Comparison of ENCODE assay signal across 27 mouse cellular contexts in genomic region chr2:105709126-105709525, GRCm38 (mm10). TPM values are rescaled to one million over a fixed set of nuclear protein-coding genes. Genes with fewer than 3 reads are reported as not detected.
DNase-seq lines count a peak whose midpoint lies in the region; ATAC-seq lines count a peak whose summit lies in the region.
"Had no signal": no experiment of that assay in that cellular context is flagged by ENCODE, and none has a peak within 500 bp of the region (broad histone marks: within the 10 kb centered on the region; RNA-seq: fewer than 3 reads in every experiment).

No protein-coding gene starts in this region.

- H3K9me3 ChIP-seq in embryonic facial prominence, embryonic 14.5 days (ENCODE audit: control insufficient read depth, low read length): no peaks in the 10 kb centered on the region
- no peaks in the 10 kb centered on the region for H3K9me3 ChIP-seq in embryonic facial prominence, embryonic 10.5 days
- no peaks in the 10 kb centered on the region for H3K9me3 ChIP-seq in midbrain, embryonic 14.5 days (ENCODE audit: control insufficient read depth, low read length)
- no peaks in the 10 kb centered on the region for H3K9me3 ChIP-seq in midbrain, embryonic 13.5 days
- H3K9me3 ChIP-seq: hindbrain, embryonic 13.5 days; limb, embryonic 13.5 days; neural tube, embryonic 15.5 days; stomach, embryonic 15.5 days had no signal

- H3K4me1 ChIP-seq in embryonic facial prominence, embryonic 14.5 days (ENCODE audit: control insufficient read depth, insufficient read depth, low read length): no peaks in the 10 kb centered on the region
- no peaks in the 10 kb centered on the region for H3K4me1 ChIP-seq in embryonic facial prominence, embryonic 10.5 days
- no peaks in the 10 kb centered on the region for H3K4me1 ChIP-seq in midbrain, embryonic 14.5 days (ENCODE audit: control insufficient read depth, insufficient read depth, low read length)
- no peaks in the 10 kb centered on the region for H3K4me1 ChIP-seq in midbrain, embryonic 13.5 days (replicated peaks)
- H3K4me1 ChIP-seq: neural tube, embryonic 15.5 days; stomach, embryonic 15.5 days had no signal

- 0 out of 2 replicates have a peak, but pooled peaks have one; percentile 33 for ATAC-seq in embryonic facial prominence, embryonic 14.5 days (ENCODE audit: low read depth)
- ATAC-seq in midbrain, embryonic 14.5 days (ENCODE audit: low FRiP score, low TSS enrichment): no peak
- no peak for ATAC-seq in midbrain, embryonic 13.5 days
- ATAC-seq in megakaryocyte progenitor cell, adult 5-6 weeks (replicated peaks; ENCODE audit: poor library complexity): 0 out of 2 replicates have a peak, but pooled peaks have one; percentile 44
- ATAC-seq: intestine, postnatal 0 days had no signal

- DNase-seq in embryonic facial prominence, embryonic 14.5 days (ENCODE audit: low spot score): peak; percentile 51
- no peak for DNase-seq in embryonic facial prominence, embryonic 10.5 days (ENCODE audit: low spot score)
- DNase-seq in midbrain, embryonic 14.5 days: peak; percentile 32
- peak; percentile 82 to 85 for DNase-seq in cerebellum, postnatal 10 days
- DNase-seq in frontal cortex, postnatal 10 days (ENCODE audit: low spot score in 2 of 2): no peak
- no peak for DNase-seq in kidney, adult 11 months
- DNase-seq: adrenal gland, adult 8-10 months; B cell, adult 2 months; gastrocnemius, postnatal 25 days; heart, adult 11 months; heart, postnatal 36 days; kidney, postnatal 14 days; lung, postnatal 4 days; right cerebral cortex, postnatal 25 days; thymus, postnatal 14 days had no signal

- no peaks in the 10 kb centered on the region for H3K36me3 ChIP-seq in embryonic facial prominence, embryonic 14.5 days (ENCODE audit: control insufficient read depth, insufficient read depth, low read length)
- no peaks in the 10 kb centered on the region for H3K36me3 ChIP-seq in embryonic facial prominence, embryonic 10.5 days (replicated peaks)
- H3K36me3 ChIP-seq in midbrain, embryonic 14.5 days (ENCODE audit: control insufficient read depth, insufficient read depth, low read length): no peaks in the 10 kb centered on the region
- H3K36me3 ChIP-seq in midbrain, embryonic 13.5 days: no peaks in the 10 kb centered on the region
- H3K36me3 ChIP-seq: hindbrain, embryonic 13.5 days; limb, embryonic 13.5 days; neural tube, embryonic 15.5 days; stomach, embryonic 15.5 days had no signal

- 73% methylated on average over 3 of the region's 3 CpGs for WGBS in embryonic facial prominence, embryonic 14.5 days
- WGBS in embryonic facial prominence, embryonic 10.5 days: 92% methylated on average over 3 of the region's 3 CpGs
- WGBS in midbrain, embryonic 14.5 days: 87% methylated on average over 3 of the region's 3 CpGs
- 79% methylated on average over 3 of the region's 3 CpGs for WGBS in midbrain, embryonic 13.5 days

- no peak overlapping the region for H3K9ac ChIP-seq in embryonic facial prominence, embryonic 14.5 days (ENCODE audit: low read depth, low read length)
- H3K9ac ChIP-seq in midbrain, embryonic 14.5 days (replicated peaks; ENCODE audit: low read length): no peak overlapping the region
- no peak overlapping the region for H3K9ac ChIP-seq in midbrain, embryonic 13.5 days (replicated peaks)
- H3K9ac ChIP-seq: hindbrain, embryonic 13.5 days; limb, embryonic 13.5 days; neural tube, embryonic 15.5 days; stomach, embryonic 15.5 days had no signal

- no peak overlapping the region for H3K4me2 ChIP-seq in embryonic facial prominence, embryonic 14.5 days (ENCODE audit: low read depth, low read length)
- H3K4me2 ChIP-seq in midbrain, embryonic 14.5 days (ENCODE audit: low read length): no peak overlapping the region
- H3K4me2 ChIP-seq in midbrain, embryonic 13.5 days (replicated peaks): no peak overlapping the region
- H3K4me2 ChIP-seq: heart, embryonic 11.5 days; hindbrain, embryonic 13.5 days; limb, embryonic 13.5 days; liver, embryonic 11.5 days; neural tube, embryonic 15.5 days; stomach, embryonic 15.5 days had no signal

- H3K4me3 ChIP-seq in embryonic facial prominence, embryonic 14.5 days (ENCODE audit: low read depth, low read length): no peak overlapping the region
- H3K4me3 ChIP-seq in embryonic facial prominence, embryonic 10.5 days: no peak overlapping the region
- no peak overlapping the region for H3K4me3 ChIP-seq in midbrain, embryonic 14.5 days (replicated peaks; ENCODE audit: low read depth, low read length)
- H3K4me3 ChIP-seq in midbrain, embryonic 13.5 days (replicated peaks): no peak overlapping the region
- H3K4me3 ChIP-seq: hindbrain, embryonic 13.5 days; limb, embryonic 13.5 days; neural tube, embryonic 15.5 days; stomach, embryonic 15.5 days had no signal

- no peak overlapping the region for H3K27ac ChIP-seq in embryonic facial prominence, embryonic 14.5 days (replicated peaks; ENCODE audit: low read depth, low read length)
- no peak overlapping the region for H3K27ac ChIP-seq in embryonic facial prominence, embryonic 10.5 days (replicated peaks)
- H3K27ac ChIP-seq in midbrain, embryonic 14.5 days (replicated peaks; ENCODE audit: low read depth, low read length): no peak overlapping the region
- H3K27ac ChIP-seq in midbrain, embryonic 13.5 days: no peak overlapping the region
- H3K27ac ChIP-seq: hindbrain, embryonic 13.5 days; limb, embryonic 13.5 days; neural tube, embryonic 15.5 days; stomach, embryonic 15.5 days had no signal

- H3K27me3 ChIP-seq in embryonic facial prominence, embryonic 14.5 days (replicated peaks; ENCODE audit: control insufficient read depth, insufficient read depth, low read length): no peaks in the 10 kb centered on the region
- no peaks in the 10 kb centered on the region for H3K27me3 ChIP-seq in embryonic facial prominence, embryonic 10.5 days (replicated peaks; ENCODE audit: low read depth, poor library complexity, severe bottlenecking)
- H3K27me3 ChIP-seq in midbrain, embryonic 14.5 days (ENCODE audit: control insufficient read depth, insufficient read depth, low read length): 0 out of 2 replicates have a peak, but pooled peaks cover 4% of the 10 kb centered on the region
- H3K27me3 ChIP-seq in midbrain, embryonic 13.5 days: peaks cover 16% of the 10 kb centered on the region; the same call in 1 of the 2 replicates
- H3K27me3 ChIP-seq: hindbrain, embryonic 13.5 days; limb, embryonic 13.5 days; neural tube, embryonic 15.5 days; stomach, embryonic 15.5 days had no signal

RNA-seq across cellular contexts. Expression of gene Pax6, which starts 40.4 kb away (rescaled TPM):
- polyA plus RNA-seq in embryonic facial prominence, embryonic 14.5 days (2014; fragmentation: Nextera tagmentation; extraction: Ambion mirVana): 1.8 and 2.6 TPM in 2 replicates
- 13.0 and 22.3 TPM in 2 replicates for polyA plus RNA-seq in embryonic facial prominence, embryonic 10.5 days (2016; fragmentation: Nextera tagmentation; extraction: Ambion mirVana)
- polyA plus RNA-seq in midbrain, embryonic 14.5 days (2014; fragmentation: Nextera tagmentation; extraction: Ambion mirVana): 20.7 and 22.9 TPM in 2 replicates
- polyA plus RNA-seq in midbrain, embryonic 13.5 days (2015; fragmentation: Nextera tagmentation; extraction: Ambion mirVana): 39.9 and 40.9 TPM in 2 replicates
- not detected in 2 replicates for total RNA-seq in megakaryocyte progenitor cell, adult 5-6 weeks (2015)
- total RNA-seq in megakaryocyte progenitor cell, adult 5-6 weeks (2017): not detected in 2 replicates
- total RNA-seq: adrenal gland, adult 8-10 months; gastrocnemius, postnatal 25 days; heart, postnatal 36 days had no signal
- polyA plus RNA-seq: heart, embryonic 16.5 days; lung, embryonic 16.5 days; urinary bladder, adult 2 months had no signal

Comparison
In these comparisons a context has a peak if more than half of its experiments do, and no peak if none do; other contexts are left out.
1. DNase-seq: peak in embryonic facial prominence, embryonic 14.5 days (single experiment), midbrain, embryonic 14.5 days (single experiment) and cerebellum, postnatal 10 days (2 of 2); none in embryonic facial prominence, embryonic 10.5 days (single experiment), frontal cortex, postnatal 10 days (0 of 2) and kidney, adult 11 months (single experiment).
2. ATAC-seq: peak in embryonic facial prominence, embryonic 14.5 days (single experiment) and megakaryocyte progenitor cell, adult 5-6 weeks (single experiment); none in midbrain, embryonic 14.5 days (single experiment) and midbrain, embryonic 13.5 days (single experiment).